Mouse (Mus musculus) monocyte, adult 2 months (primary cell): Measurements from ENCODE around the gene Rai14.

Experiments
- DNase-seq, 2 experiments: peaks; one replicate each; pipeline ENCODE4 v3.0.0; 2022; ENCODE audit warnings: low spot score in 2 of 2, low read depth in 1 of 2

Gene Rai14

GRCm38 (mm10) chr15:10690973-10691372, 23.5 kb downstream of the Rai14 start:
- DNase-seq: no peak

- no peak for DNase-seq
Observed at GRCm38 (mm10) chr15:10690219-10690618, 24.2 kb downstream of the Rai14 start.

- no peak for DNase-seq
Observed at GRCm38 (mm10) chr15:10689304-10689703, 25.1 kb downstream of the Rai14 start.

GRCm38 (mm10) chr15:10688686-10689085, 25.7 kb downstream of the Rai14 start:
- DNase-seq: no peak

- DNase-seq: no peak
Observed at GRCm38 (mm10) chr15:10687365-10687764, 27.1 kb downstream of the Rai14 start.

- DNase-seq: no peak
Observed at GRCm38 (mm10) chr15:10685692-10686430, 28.6 kb downstream of the Rai14 start.

GRCm38 (mm10) chr15:10683687-10684203, 30.7 kb downstream of the Rai14 start:
- DNase-seq: no peak

GRCm38 (mm10) chr15:10680514-10680913, 33.9 kb downstream of the Rai14 start:
- no peak for DNase-seq

GRCm38 (mm10) chr15:10679571-10679970, 34.9 kb downstream of the Rai14 start:
- DNase-seq: no peak

- no peak for DNase-seq
Observed at GRCm38 (mm10) chr15:10675801-10676200, 38.6 kb downstream of the Rai14 start.

- DNase-seq: no peak
Observed at GRCm38 (mm10) chr15:10672880-10673279, 41.5 kb downstream of the Rai14 start.

- DNase-seq: no peak
Observed at GRCm38 (mm10) chr15:10671868-10672267, 42.6 kb downstream of the Rai14 start.

GRCm38 (mm10) chr15:10670107-10670506, 44.3 kb downstream of the Rai14 start:
- no peak for DNase-seq

- no peak for DNase-seq
Observed at GRCm38 (mm10) chr15:10668120-10668900, 46.1 kb downstream of the Rai14 start.

- DNase-seq: no peak
Observed at GRCm38 (mm10) chr15:10665816-10666215, 48.6 kb downstream of the Rai14 start.

- DNase-seq: no peak
Observed at GRCm38 (mm10) chr15:10664529-10664898, 49.9 kb downstream of the Rai14 start.

- DNase-seq: no peak
Observed at GRCm38 (mm10) chr15:10663793-10664528, 50.5 kb downstream of the Rai14 start.

- no peak for DNase-seq
Observed at GRCm38 (mm10) chr15:10661961-10662606, 52.3 kb downstream of the Rai14 start.

- DNase-seq: no peak
Observed at GRCm38 (mm10) chr15:10658803-10659202, 55.6 kb downstream of the Rai14 start.

- DNase-seq: no peak
Observed at GRCm38 (mm10) chr15:10656146-10656545, 58.3 kb downstream of the Rai14 start.
